Mouse (Mus musculus) small intestine, adult 2 months (tissue): ENCODE data around the gene Pcp4. TPM values are rescaled to one million over a fixed set of nuclear protein-coding genes. Genes with fewer than 3 reads are reported as not detected.

Source experiments
- H3K27ac ChIP-seq: fragments of 200-500 bp; 2 replicates; pipeline ENCODE4 v1.5.1; 2012; ENCODE audit warnings: low read depth, low read length, control low read depth, inconsistent platforms; ENCODE audit not compliant: insufficient read depth
- H3K27me3 ChIP-seq: fragments of 200-500 bp; 2 replicates; pipeline ENCODE4 v1.6.1; 2012; ENCODE audit warnings: mild to moderate bottlenecking, moderate library complexity, low read length, inconsistent platforms; ENCODE audit not compliant: control insufficient read depth, insufficient read depth
- H3K36me3 ChIP-seq: fragments of 200-500 bp; 2 replicates; pipeline ENCODE4 v1.6.1; 2012; ENCODE audit warnings: mild to moderate bottlenecking, low read length, control low read depth, inconsistent platforms; ENCODE audit not compliant: control insufficient read depth, insufficient read depth
- H3K4me1 ChIP-seq: fragments of 200-500 bp; 2 replicates; pipeline ENCODE4 v1.6.1; 2012; ENCODE audit warnings: low read length, inconsistent platforms, mixed read lengths; ENCODE audit not compliant: control insufficient read depth, insufficient read depth, insufficient read length
- H3K4me3 ChIP-seq: fragments of 200-500 bp; 2 replicates; pipeline ENCODE4 v1.5.1; 2012; ENCODE audit warnings: low read depth, mild to moderate bottlenecking, control low read depth, inconsistent platforms, low read length, moderate library complexity
- CTCF ChIP-seq: fragments of 200-500 bp; IDR thresholded peaks from 2 replicates; pipeline ENCODE4 v1.5.1; 2012; ENCODE audit warnings: low read depth, mild to moderate bottlenecking, control low read depth, inconsistent platforms, low read length, moderate library complexity, mixed read lengths; ENCODE audit not compliant: insufficient replicate concordance, insufficient read length; ENCODE audit errors: extremely low read depth
- POLR2A ChIP-seq: fragments of 200-500 bp; IDR thresholded peaks from 2 replicates; pipeline ENCODE4 v1.6.1; 2012; ENCODE audit warnings: low read depth, mild to moderate bottlenecking, control low read depth, inconsistent platforms, low read length, moderate library complexity
- WGBS: fragments of 180-500 bp; shearing (Covaris S2); methylation state at CpG from one replicate; pipeline ENCODE4 v1.1.7; 2018; 5-methylcytosine and 5-hydroxymethylcytosine counted together
- polyA plus RNA-seq: library from polyadenylated mRNA; depleted of rRNA; stranded (reverse); fragments of >200 nt; gene quantifications from 2 replicates; pipeline ENCODE4 v1.2.3, GENCODE M21; 2012

The Pcp4 gene
- polyA plus RNA-seq, 1 experiment, result 0.87 TPM

DNA sequence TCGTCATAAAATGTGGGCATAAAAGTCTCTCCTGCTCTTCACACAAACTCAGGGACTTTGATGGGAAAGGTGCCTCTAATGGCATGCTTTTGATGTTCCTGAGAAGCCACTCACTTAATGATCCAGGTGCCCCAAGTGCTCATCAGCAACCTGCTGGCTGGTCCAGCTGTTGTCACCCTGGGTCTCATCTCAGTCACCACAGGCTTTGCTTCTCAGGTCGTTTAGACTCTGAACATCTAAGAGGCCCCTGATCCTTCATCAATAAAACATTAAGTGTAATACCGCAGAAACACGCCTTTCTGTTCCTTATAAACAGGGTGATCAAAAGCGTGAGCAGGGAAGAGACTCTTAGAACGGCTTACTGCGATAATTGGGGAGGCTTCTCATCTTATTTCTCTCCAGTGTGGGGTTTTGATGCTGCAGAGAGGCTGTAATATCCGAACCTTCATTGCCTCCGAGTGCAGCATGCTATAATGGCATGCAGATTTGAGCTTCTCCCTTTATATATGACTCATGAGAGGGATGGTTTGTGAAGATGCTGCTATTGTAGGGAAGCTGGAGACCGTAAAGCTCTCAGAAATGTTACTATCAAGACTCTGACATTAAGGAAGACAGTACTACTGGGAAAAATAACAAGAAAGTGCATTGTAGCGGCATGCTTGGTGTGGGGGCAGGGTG, 19.7 kb downstream of the Pcp4 start:
- WGBS, result 71% methylated on average over 11 of the region's 11 CpGs
- Histone ChIP-seq H3K4me3 (no peak overlapping the region), H3K27me3 (no peaks in the 10 kb centered on the region), H3K4me1 (no peaks in the 10 kb centered on the region), H3K27ac (no peak overlapping the region), H3K36me3 (no peaks in the 10 kb centered on the region)
- no peak for TF ChIP-seq POLR2A
- no peak for TF ChIP-seq CTCF

DNA sequence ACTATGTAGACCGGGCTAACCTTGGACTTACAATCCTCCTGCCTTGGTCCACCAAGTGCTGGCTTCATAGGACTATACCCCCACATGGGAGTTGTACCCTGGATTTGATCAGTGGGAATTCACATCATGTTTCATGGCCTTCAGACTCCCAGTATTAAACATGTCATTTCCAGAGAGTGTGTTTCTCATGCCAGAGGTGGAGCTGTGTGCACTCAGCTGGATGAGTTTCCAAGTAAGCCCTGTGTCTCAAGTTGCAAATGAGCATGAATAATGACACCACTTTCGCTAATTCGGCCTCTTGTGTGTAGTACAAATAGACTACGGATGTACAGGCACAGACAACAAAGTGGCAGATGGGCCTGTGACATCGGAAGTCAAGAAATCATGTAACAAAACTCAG, 20.6 kb downstream of the Pcp4 start:
- Histone ChIP-seq H3K36me3 (no peaks in the 10 kb centered on the region), H3K4me3 (no peak overlapping the region), H3K27me3 (no peaks in the 10 kb centered on the region), H3K27ac (no peak overlapping the region), H3K4me1 (no peaks in the 10 kb centered on the region)
- TF ChIP-seq CTCF (no peak), POLR2A (no peak)
- WGBS, result 80% methylated on average over 5 of the region's 5 CpGs

DNA sequence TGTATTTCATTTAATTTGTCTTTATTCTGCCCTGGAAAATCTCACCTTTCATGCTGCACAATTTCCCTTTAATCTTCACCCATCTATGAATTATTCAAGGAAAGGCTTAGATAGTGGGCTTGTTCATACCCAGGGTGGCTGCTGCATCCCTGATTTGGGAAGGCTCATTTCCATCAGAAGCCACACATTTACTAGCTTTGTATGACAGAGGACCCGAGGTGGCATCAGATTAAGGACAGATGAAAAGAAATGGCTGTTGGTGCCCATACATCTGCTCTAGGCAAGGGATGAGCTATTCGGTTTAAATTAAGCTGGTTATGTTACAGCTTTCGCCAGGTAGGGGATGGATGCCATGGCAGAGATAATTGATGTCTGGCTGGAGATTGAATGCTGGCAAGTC, 24.1 kb downstream of the Pcp4 start:
- Histone ChIP-seq H3K27me3 (no peaks in the 10 kb centered on the region), H3K36me3 (no peaks in the 10 kb centered on the region), H3K4me3 (no peak overlapping the region), H3K27ac (no peak overlapping the region), H3K4me1 (no peaks in the 10 kb centered on the region)
- WGBS, result 79% methylated on average over 3 of the region's 3 CpGs
- TF ChIP-seq POLR2A (no peak), CTCF (no peak)

DNA sequence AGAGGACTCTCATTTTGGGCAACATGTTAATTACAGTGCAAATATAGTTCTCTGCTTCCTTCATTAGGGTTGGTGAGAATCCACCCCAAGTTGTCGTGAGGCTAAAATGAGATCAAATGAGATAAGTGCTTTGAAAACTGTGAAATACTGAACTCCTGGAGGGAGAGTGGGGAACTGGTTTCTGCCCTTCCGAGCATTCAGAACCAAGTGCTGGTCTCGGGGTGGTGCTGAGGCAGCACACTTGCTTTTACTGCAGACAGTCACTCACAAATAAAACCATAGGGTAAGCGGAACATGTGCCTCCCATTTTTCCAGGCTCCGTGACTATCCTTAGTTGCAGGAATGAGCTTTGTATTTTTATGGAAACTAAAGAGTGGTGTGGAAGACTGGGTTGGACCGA, 26.7 kb downstream of the Pcp4 start:
- no peaks in the 10 kb centered on the region for H3K4me1 ChIP-seq
- no peaks in the 10 kb centered on the region for H3K27me3 ChIP-seq
- no peaks in the 10 kb centered on the region for H3K36me3 ChIP-seq
- no peak overlapping the region for H3K4me3 ChIP-seq
- no peak overlapping the region for H3K27ac ChIP-seq
- 72% methylated on average over 6 of the region's 6 CpGs for WGBS
- no peak for TF ChIP-seq POLR2A
- TF ChIP-seq CTCF, result no peak

DNA sequence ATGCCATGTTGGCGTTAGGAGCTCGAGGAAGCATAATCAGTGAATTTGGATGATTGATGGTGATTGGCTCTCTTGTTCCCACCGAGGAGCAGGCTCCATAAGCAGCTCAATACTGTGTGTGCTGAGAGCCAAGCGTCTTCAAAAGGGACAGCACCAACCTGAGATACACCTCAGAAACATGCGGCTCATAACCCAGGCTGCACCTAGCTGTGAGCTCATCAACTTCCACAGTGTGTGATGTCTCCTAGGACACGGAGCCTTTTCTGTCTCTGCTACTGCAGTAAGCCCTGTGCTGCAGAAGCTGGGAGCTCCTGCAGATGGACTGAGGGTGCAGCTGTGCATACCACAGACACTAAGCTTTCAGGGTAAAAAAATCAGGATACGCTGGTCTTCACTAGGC, 31.5 kb downstream of the Pcp4 start:
- H3K4me1 ChIP-seq, result no peaks in the 10 kb centered on the region
- TF ChIP-seq CTCF (no peak), POLR2A (no peak)
- no peaks in the 10 kb centered on the region for H3K27me3 ChIP-seq
- no peak overlapping the region for H3K4me3 ChIP-seq
- WGBS, result 47% methylated on average over 7 of the region's 7 CpGs
- no peaks in the 10 kb centered on the region for H3K36me3 ChIP-seq
- no peak overlapping the region for H3K27ac ChIP-seq

DNA sequence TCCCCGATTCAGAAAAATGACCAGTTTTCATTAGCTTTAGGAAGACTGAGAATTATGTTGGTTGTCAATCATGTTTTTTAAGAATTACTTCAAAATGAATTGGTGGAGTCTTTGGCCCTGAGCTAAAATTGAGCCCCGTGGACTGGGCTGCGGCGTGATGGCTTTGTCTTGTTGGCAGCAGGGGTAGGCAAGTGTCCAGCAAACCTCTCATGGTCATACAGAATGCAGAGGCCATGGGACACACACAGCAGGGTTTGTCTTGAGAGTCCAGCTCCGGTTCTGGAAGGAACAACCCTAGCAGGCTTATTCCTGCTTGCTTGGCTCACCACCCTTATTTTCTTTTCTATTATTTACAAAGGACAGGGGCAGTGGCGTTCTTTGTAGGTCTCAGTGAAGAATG, 33.8 kb downstream of the Pcp4 start:
- H3K36me3 ChIP-seq, result no peaks in the 10 kb centered on the region
- WGBS, result 80% methylated on average over 6 of the region's 6 CpGs
- H3K4me1 ChIP-seq, result no peaks in the 10 kb centered on the region
- H3K4me3 ChIP-seq, result no peak overlapping the region
- no peaks in the 10 kb centered on the region for H3K27me3 ChIP-seq
- TF ChIP-seq POLR2A (no peak), CTCF (no peak)
- H3K27ac ChIP-seq, result no peak overlapping the region

DNA sequence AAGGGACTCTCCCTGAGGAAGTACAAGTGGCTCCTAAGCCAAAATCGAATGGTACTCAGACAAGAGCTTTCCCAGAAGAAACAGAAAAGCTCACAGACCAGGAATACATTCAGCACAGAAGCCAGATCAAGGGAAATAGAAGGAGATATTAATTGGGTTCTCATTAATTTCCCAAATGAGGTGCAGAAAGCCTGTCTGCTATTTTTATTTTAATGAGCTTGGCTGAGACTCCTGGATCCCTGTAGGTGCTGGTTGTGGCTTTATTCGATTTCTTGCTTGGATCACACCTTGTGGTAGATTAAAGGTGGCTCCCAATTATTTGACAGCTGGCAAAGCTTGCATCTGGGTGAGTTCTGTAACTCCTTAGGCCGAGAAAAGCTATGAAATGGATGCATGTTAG, 35.2 kb downstream of the Pcp4 start:
- TF ChIP-seq CTCF (no peak), POLR2A (no peak)
- Histone ChIP-seq H3K4me3 (no peak overlapping the region), H3K36me3 (no peaks in the 10 kb centered on the region), H3K4me1 (no peaks in the 10 kb centered on the region), H3K27ac (no peak overlapping the region), H3K27me3 (no peaks in the 10 kb centered on the region)
- 64% methylated on average over 3 of the region's 3 CpGs for WGBS

DNA sequence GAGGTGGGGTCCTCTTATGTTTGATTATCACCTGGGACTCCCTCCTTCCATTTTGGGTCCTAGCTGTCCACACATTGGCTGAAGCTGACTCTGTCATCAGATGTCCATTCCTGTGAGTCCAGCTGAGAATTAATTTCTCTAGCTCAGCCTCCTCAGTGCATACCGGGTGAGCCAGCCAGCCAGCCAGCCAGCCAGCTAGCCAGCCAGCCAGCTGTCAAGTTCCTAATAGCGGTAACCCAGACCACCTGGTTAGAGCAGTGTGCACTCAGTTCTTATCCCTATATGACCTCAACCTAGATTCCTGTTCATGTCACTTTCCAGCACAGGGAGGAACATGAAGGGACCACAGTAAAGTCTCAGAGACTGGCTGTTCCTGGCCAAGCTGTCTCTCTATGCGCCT, 47.1 kb downstream of the Pcp4 start:
- Histone ChIP-seq H3K36me3 (no peaks in the 10 kb centered on the region), H3K27ac (no peak overlapping the region), H3K4me3 (no peak overlapping the region), H3K27me3 (no peaks in the 10 kb centered on the region), H3K4me1 (no peaks in the 10 kb centered on the region)
- TF ChIP-seq CTCF, result no peak
- TF ChIP-seq POLR2A, result no peak
- WGBS, result 79% methylated on average over 3 of the region's 3 CpGs
